Mouse (Mus musculus): ENCODE measurements at regions not wholly inside any gene's neighbourhood (a gene's known extent, or its start where the extent isn't known, plus 50 kb on each side); places are given as distances from the start of the nearest gene placed in this dataset.

DNA sequence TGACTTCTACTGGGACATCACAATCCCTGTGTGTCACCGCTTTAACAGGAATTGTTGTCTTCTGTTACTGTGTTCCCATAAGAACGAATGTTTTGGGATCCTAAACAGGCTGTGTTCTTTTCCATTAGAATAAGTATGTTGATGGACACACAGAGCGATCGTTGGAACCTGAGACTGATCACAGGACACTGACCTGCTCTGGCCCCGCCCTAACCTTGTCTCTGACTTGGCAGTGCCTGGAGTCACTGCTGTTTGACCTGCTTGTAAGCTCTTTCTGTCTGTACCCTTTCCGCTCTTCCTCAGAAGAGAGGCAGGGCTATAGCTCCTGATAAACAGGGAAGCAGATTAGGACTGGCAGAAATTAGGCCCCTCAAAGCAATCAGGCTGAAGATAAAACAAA, 162.0 kb upstream of the Atp6ap2 start:
- WGBS = 95% methylated on average over 6 of the region's 6 CpGs
- H3K36me3 ChIP-seq (ENCODE audit: control insufficient read depth, insufficient read depth, low read length) = no peaks in the 10 kb centered on the region
- peaks cover 14% of the 10 kb centered on the region for H3K4me1 ChIP-seq (replicated peaks; ENCODE audit: control insufficient read depth, insufficient read depth, low read length)
- DNase-seq = no peak
- H3K27me3 ChIP-seq (ENCODE audit: control insufficient read depth, insufficient read depth, low read length) = no peaks in the 10 kb centered on the region
- H3K27ac ChIP-seq (ENCODE audit: control insufficient read depth, insufficient read depth, low read length) = no peak overlapping the region
- H3K4me3 ChIP-seq (ENCODE audit: control insufficient read depth, insufficient read depth, low read length) = no peak overlapping the region
- TF ChIP-seq CTCF (IDR thresholded peaks at IDR 0.05; ENCODE audit: borderline replicate concordance, control insufficient read depth, extremely low read depth, insufficient read depth, low read length, poor library complexity) = no peak
- no peak for TF ChIP-seq POLR2A (IDR thresholded peaks at IDR 0.05; ENCODE audit: control insufficient read depth, extremely low read depth, insufficient read depth, low read length, poor library complexity)

DNA sequence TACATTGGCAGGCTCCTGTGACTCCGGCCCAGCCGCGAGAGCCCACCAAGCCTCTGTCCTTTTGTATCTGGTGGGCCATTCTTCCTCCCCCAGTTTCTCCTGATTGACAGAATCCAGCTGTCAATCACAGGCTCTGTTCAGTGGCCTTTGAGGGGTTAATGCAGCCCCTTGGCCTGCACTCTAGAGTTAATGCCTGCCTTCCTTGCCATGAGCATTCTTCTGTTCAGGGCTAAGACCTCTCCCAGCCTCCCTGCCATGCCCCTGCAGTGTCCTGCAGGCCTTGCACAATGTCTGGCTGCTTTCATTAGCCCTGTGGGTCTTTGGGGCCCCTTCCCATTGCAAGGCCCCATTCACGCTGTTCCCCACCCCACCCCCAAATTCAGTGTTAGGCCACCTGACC, 160.9 kb upstream of the Atp6ap2 start:
- Histone ChIP-seq H3K4me3 (ENCODE audit: control insufficient read depth, insufficient read depth, low read length) (no peak overlapping the region), H3K36me3 (ENCODE audit: control insufficient read depth, insufficient read depth, low read length) (no peaks in the 10 kb centered on the region), H3K4me1 (replicated peaks; ENCODE audit: control insufficient read depth, insufficient read depth, low read length) (peaks cover 14% of the 10 kb centered on the region), H3K27ac (ENCODE audit: control insufficient read depth, insufficient read depth, low read length) (no peak overlapping the region), H3K27me3 (ENCODE audit: control insufficient read depth, insufficient read depth, low read length) (no peaks in the 10 kb centered on the region)
- WGBS = 96% methylated on average over 4 of the region's 4 CpGs
- TF ChIP-seq CTCF (IDR thresholded peaks at IDR 0.05; ENCODE audit: borderline replicate concordance, control insufficient read depth, extremely low read depth, insufficient read depth, low read length, poor library complexity) = no peak
- no peak for TF ChIP-seq POLR2A (IDR thresholded peaks at IDR 0.05; ENCODE audit: control insufficient read depth, extremely low read depth, insufficient read depth, low read length, poor library complexity)
- DNase-seq = no peak

DNA sequence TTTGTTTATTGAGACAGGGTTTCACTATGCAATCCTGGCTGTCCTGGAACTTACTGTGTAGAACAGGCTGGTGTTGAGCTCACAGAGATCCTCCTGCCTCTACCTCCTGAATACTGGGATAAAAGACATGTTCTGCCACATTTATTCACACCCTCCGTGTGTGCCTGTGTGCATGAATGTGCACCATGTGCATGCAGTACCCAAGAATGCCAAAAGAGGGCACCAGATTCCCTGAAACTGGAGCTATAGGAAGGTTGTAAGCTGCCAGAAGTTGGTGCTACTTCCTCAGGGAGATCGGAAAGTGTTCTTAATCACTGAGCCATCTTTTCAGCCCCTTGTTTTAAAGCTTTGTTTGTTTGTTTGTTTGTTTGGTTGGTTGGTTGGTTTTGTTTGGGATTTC, 155.3 kb upstream of the Atp6ap2 start:
- Histone ChIP-seq H3K36me3 (ENCODE audit: control insufficient read depth, insufficient read depth, low read length) (no peaks in the 10 kb centered on the region), H3K27ac (ENCODE audit: control insufficient read depth, insufficient read depth, low read length) (no peak overlapping the region), H3K4me3 (ENCODE audit: control insufficient read depth, insufficient read depth, low read length) (no peak overlapping the region), H3K4me1 (replicated peaks; ENCODE audit: control insufficient read depth, insufficient read depth, low read length) (no peaks in the 10 kb centered on the region), H3K27me3 (ENCODE audit: control insufficient read depth, insufficient read depth, low read length) (no peaks in the 10 kb centered on the region)
- no peak for TF ChIP-seq POLR2A (IDR thresholded peaks at IDR 0.05; ENCODE audit: control insufficient read depth, extremely low read depth, insufficient read depth, low read length, poor library complexity)
- TF ChIP-seq CTCF (IDR thresholded peaks at IDR 0.05; ENCODE audit: borderline replicate concordance, control insufficient read depth, extremely low read depth, insufficient read depth, low read length, poor library complexity) = no peak
- DNase-seq = no peak
- 100% methylated on average over 2 of the region's 2 CpGs for WGBS

DNA sequence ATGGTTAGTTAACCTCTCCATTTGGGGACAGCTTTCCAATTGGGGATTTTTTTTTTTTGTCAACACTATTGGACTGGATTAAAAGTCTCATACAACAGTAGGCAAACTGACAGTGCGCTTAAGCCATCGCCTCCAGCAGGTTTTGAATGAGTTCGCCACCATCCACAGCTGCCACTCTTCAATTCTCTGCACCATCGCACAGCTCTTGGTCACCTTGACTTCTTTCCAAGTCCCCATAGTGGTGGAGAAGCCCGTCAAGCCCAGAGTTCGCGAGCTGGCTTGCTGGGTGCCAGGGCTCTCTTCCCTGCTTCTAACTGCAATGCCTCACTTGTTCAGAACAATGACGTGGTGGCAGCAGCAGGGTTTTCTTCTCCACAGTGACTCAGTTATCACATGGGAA, 151.9 kb upstream of the Atp6ap2 start:
- no peaks in the 10 kb centered on the region for H3K27me3 ChIP-seq (ENCODE audit: control insufficient read depth, insufficient read depth, low read length)
- WGBS = 87% methylated on average over 8 of the region's 8 CpGs
- no peak for TF ChIP-seq CTCF (IDR thresholded peaks at IDR 0.05; ENCODE audit: borderline replicate concordance, control insufficient read depth, extremely low read depth, insufficient read depth, low read length, poor library complexity)
- no peak for TF ChIP-seq POLR2A (IDR thresholded peaks at IDR 0.05; ENCODE audit: control insufficient read depth, extremely low read depth, insufficient read depth, low read length, poor library complexity)
- DNase-seq = no peak
- H3K4me3 ChIP-seq (ENCODE audit: control insufficient read depth, insufficient read depth, low read length) = no peak overlapping the region
- no peaks in the 10 kb centered on the region for H3K4me1 ChIP-seq (replicated peaks; ENCODE audit: control insufficient read depth, insufficient read depth, low read length)
- H3K36me3 ChIP-seq (ENCODE audit: control insufficient read depth, insufficient read depth, low read length) = no peaks in the 10 kb centered on the region
- no peak overlapping the region for H3K27ac ChIP-seq (ENCODE audit: control insufficient read depth, insufficient read depth, low read length)

DNA sequence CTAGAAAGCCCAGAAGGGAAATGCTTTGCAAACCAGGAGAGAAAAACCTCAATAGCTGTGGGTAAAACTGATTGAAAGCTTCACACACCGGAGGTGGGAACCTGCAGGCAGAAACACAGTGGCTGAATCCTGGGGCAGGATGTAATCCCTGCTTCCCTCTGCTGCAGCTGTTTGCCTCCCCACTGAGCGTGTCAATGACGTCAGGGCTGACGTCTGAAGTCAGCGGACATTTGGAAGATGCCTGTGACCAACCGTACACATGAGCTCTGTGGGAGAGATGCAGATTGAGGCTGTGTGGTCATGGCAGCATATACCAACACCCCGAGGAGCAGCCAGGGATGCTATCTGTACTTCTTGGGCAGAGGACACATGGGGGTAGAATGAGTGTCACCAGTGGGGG, 151.5 kb upstream of the Atp6ap2 start:
- Histone ChIP-seq H3K27me3 (ENCODE audit: control insufficient read depth, insufficient read depth, low read length) (no peaks in the 10 kb centered on the region), H3K27ac (ENCODE audit: control insufficient read depth, insufficient read depth, low read length) (no peak overlapping the region), H3K4me1 (replicated peaks; ENCODE audit: control insufficient read depth, insufficient read depth, low read length) (no peaks in the 10 kb centered on the region), H3K4me3 (ENCODE audit: control insufficient read depth, insufficient read depth, low read length) (no peak overlapping the region), H3K36me3 (ENCODE audit: control insufficient read depth, insufficient read depth, low read length) (no peaks in the 10 kb centered on the region)
- TF ChIP-seq CTCF (IDR thresholded peaks at IDR 0.05; ENCODE audit: borderline replicate concordance, control insufficient read depth, extremely low read depth, insufficient read depth, low read length, poor library complexity) (no peak), POLR2A (IDR thresholded peaks at IDR 0.05; ENCODE audit: control insufficient read depth, extremely low read depth, insufficient read depth, low read length, poor library complexity) (no peak)
- WGBS = 36% methylated on average over 7 of the region's 7 CpGs
- DNase-seq = no peak

DNA sequence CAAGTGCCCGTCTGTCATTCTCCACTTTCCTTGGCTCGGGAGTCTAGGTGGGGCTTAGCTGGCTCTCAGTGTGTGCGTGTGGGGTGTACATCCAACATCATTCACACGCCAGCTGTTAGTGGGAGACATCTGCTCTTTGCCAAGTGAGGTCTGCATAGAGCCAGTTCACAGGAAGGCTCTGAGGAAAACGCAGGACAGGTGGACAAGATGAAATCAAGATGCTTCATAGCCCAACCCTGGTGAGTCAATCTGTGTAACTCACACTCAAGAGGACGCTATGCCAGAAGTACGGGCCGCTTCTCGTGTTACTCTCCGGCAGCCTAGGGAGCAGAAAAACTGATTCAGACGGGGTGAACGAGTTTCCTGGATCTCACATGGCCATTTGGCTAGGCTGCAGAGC, 148.2 kb upstream of the Atp6ap2 start:
- no peaks in the 10 kb centered on the region for H3K27me3 ChIP-seq (ENCODE audit: control insufficient read depth, insufficient read depth, low read length)
- DNase-seq = no peak
- TF ChIP-seq CTCF (IDR thresholded peaks at IDR 0.05; ENCODE audit: borderline replicate concordance, control insufficient read depth, extremely low read depth, insufficient read depth, low read length, poor library complexity) (no peak), POLR2A (IDR thresholded peaks at IDR 0.05; ENCODE audit: control insufficient read depth, extremely low read depth, insufficient read depth, low read length, poor library complexity) (no peak)
- H3K27ac ChIP-seq (ENCODE audit: control insufficient read depth, insufficient read depth, low read length) = no peak overlapping the region
- no peaks in the 10 kb centered on the region for H3K4me1 ChIP-seq (replicated peaks; ENCODE audit: control insufficient read depth, insufficient read depth, low read length)
- 92% methylated on average over 12 of the region's 12 CpGs for WGBS
- H3K4me3 ChIP-seq (ENCODE audit: control insufficient read depth, insufficient read depth, low read length) = no peak overlapping the region
- H3K36me3 ChIP-seq (ENCODE audit: control insufficient read depth, insufficient read depth, low read length) = no peaks in the 10 kb centered on the region

DNA sequence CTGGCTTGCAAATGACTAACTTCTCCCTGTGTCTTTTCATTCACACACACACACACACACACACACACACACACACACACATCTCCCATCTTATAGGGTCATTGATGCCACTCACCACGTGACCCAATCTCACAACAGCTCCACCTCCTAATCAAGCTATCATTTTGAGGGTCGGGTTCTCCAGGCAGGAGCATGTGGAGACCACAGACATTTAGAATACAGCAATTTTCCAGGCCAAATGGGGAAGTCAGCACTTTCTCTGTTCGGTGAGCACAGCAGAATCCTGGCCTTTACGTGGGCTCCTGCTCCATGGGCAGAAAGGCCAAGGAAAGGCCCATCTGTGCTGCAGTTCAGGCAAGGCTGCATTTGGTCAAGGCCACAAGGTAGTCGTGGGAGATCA, 143.8 kb upstream of the Atp6ap2 start:
- Histone ChIP-seq H3K27me3 (ENCODE audit: control insufficient read depth, insufficient read depth, low read length) (no peaks in the 10 kb centered on the region), H3K27ac (ENCODE audit: control insufficient read depth, insufficient read depth, low read length) (no peak overlapping the region), H3K36me3 (ENCODE audit: control insufficient read depth, insufficient read depth, low read length) (no peaks in the 10 kb centered on the region), H3K4me3 (ENCODE audit: control insufficient read depth, insufficient read depth, low read length) (no peak overlapping the region), H3K4me1 (replicated peaks; ENCODE audit: control insufficient read depth, insufficient read depth, low read length) (no peaks in the 10 kb centered on the region)
- DNase-seq = no peak
- 64% methylated on average over 5 of the region's 5 CpGs for WGBS
- no peak for TF ChIP-seq CTCF (IDR thresholded peaks at IDR 0.05; ENCODE audit: borderline replicate concordance, control insufficient read depth, extremely low read depth, insufficient read depth, low read length, poor library complexity)
- TF ChIP-seq POLR2A (IDR thresholded peaks at IDR 0.05; ENCODE audit: control insufficient read depth, extremely low read depth, insufficient read depth, low read length, poor library complexity) = no peak

Measured in thymus, adult 2 months (tissue).